ENCODE assay signal across 8 mouse cellular contexts in genomic region chr11:113750571-113751483, GRCm38 (mm10). TPM values are rescaled to one million over a fixed set of nuclear protein-coding genes. Genes with fewer than 3 reads are reported as not detected.
A peak's percentile ranks its signal among the peaks of the same experiment; 100 is the strongest.
DNase-seq lines count a peak whose midpoint lies in the region; ATAC-seq and TF ChIP-seq lines count a peak whose summit lies in the region.

No protein-coding gene starts in this region.

- peak overlapping the region; percentile 71 for H3K4me3 ChIP-seq in embryonic facial prominence, embryonic 14.5 days (ENCODE audit: low read depth, low read length)
- H3K4me3 ChIP-seq in midbrain, postnatal 0 days (ENCODE audit: low read depth, low read length): peak overlapping the region; percentile 89

- peak overlapping the region; percentile 94 for H3K4me2 ChIP-seq in embryonic facial prominence, embryonic 14.5 days (ENCODE audit: low read depth, low read length)
- H3K4me2 ChIP-seq in midbrain, postnatal 0 days (ENCODE audit: low read depth, low read length, poor library complexity, severe bottlenecking): peak overlapping the region; percentile 84

- H3K27me3 ChIP-seq in embryonic facial prominence, embryonic 14.5 days (replicated peaks; ENCODE audit: control insufficient read depth, insufficient read depth, low read length): no peaks in the 10 kb centered on the region
- H3K27me3 ChIP-seq in midbrain, postnatal 0 days (ENCODE audit: insufficient read depth, low read length): no peaks in the 10 kb centered on the region

- peak; percentile 62 for TF ChIP-seq CTCF in midbrain, postnatal 0 days (IDR thresholded peaks at IDR 0.05)

- peak; percentile 56 for ATAC-seq in embryonic facial prominence, embryonic 14.5 days (ENCODE audit: low read depth)
- peak; percentile 63 for ATAC-seq in midbrain, postnatal 0 days (ENCODE audit: low FRiP score)

- under 1% methylated on average over 54 of the region's 67 CpGs for WGBS in embryonic facial prominence, embryonic 14.5 days
- WGBS in midbrain, postnatal 0 days: under 1% methylated on average over 59 of the region's 67 CpGs

- peak overlapping the region; percentile 99 for H3K27ac ChIP-seq in embryonic facial prominence, embryonic 14.5 days (replicated peaks; ENCODE audit: low read depth, low read length)
- H3K27ac ChIP-seq in midbrain, postnatal 0 days (ENCODE audit: low read depth, low read length): peak overlapping the region; percentile 94

- peaks cover 9% of the 10 kb centered on the region; the same call in 1 of the 2 replicates for H3K36me3 ChIP-seq in embryonic facial prominence, embryonic 14.5 days (ENCODE audit: control insufficient read depth, insufficient read depth, low read length)
- no peaks in the 10 kb centered on the region for H3K36me3 ChIP-seq in midbrain, postnatal 0 days (ENCODE audit: insufficient read depth, low read length)

- H3K9ac ChIP-seq in embryonic facial prominence, embryonic 14.5 days (ENCODE audit: low read depth, low read length): peak overlapping the region; percentile 91
- peak overlapping the region; percentile 93 for H3K9ac ChIP-seq in midbrain, postnatal 0 days (replicated peaks; ENCODE audit: low read length, poor library complexity, severe bottlenecking)

- peak; percentile 73 for DNase-seq in CD4-positive helper T cell, adult 2 months (ENCODE audit: low read depth, low spot score)
- DNase-seq in adrenal gland, postnatal 4 days (ENCODE audit: low spot score in 2 of 2): peak; percentile 39 to 58
- peak; percentile 93 for DNase-seq in embryonic facial prominence, embryonic 14.5 days (ENCODE audit: low spot score)
- peak; percentile 70 to 76 for DNase-seq in heart, adult 9 months (ENCODE audit: low spot score in 2 of 2)
- peak; percentile 83 for DNase-seq in kidney, adult 9 months
- peak; percentile 88 for DNase-seq in liver
- peak; percentile 73 for DNase-seq in midbrain, postnatal 0 days (ENCODE audit: low spot score)
- peak; percentile 60 to 70 for DNase-seq in spleen, postnatal 36 days (ENCODE audit: low spot score in 2 of 2)

- no peaks in the 10 kb centered on the region for H3K9me3 ChIP-seq in embryonic facial prominence, embryonic 14.5 days (ENCODE audit: control insufficient read depth, low read length)
- no peaks in the 10 kb centered on the region for H3K9me3 ChIP-seq in midbrain, postnatal 0 days (ENCODE audit: low read length)

- peaks cover 29% of the 10 kb centered on the region for H3K4me1 ChIP-seq in embryonic facial prominence, embryonic 14.5 days (ENCODE audit: control insufficient read depth, insufficient read depth, low read length)
- H3K4me1 ChIP-seq in midbrain, postnatal 0 days (ENCODE audit: insufficient read depth, low read length): peaks cover 12% of the 10 kb centered on the region

RNA-seq across cellular contexts. Expression of gene Cdc42ep4, which starts 0.9 kb away (rescaled TPM):
- total RNA-seq in adrenal gland, postnatal 4 days (2021): 10 to 100 TPM; 86.9 to 95.5 TPM
- polyA plus RNA-seq in embryonic facial prominence, embryonic 14.5 days (2014; fragmentation: Nextera tagmentation; extraction: Ambion mirVana): 39.3 and 51.0 TPM in 2 replicates
- total RNA-seq in midbrain, postnatal 0 days (2014; rRNA removed): 88.0 and 89.5 TPM in 2 replicates
- polyA plus RNA-seq in midbrain, postnatal 0 days (2015; fragmentation: Nextera tagmentation; extraction: Ambion mirVana): 60.3 and 63.2 TPM in 2 replicates

RNA-seq across cellular contexts. Expression of gene Cpsf4l, which starts 41.0 kb away (rescaled TPM):
- under 1 TPM; 0.62 to 0.68 TPM for total RNA-seq in adrenal gland, postnatal 4 days (2021)
- polyA plus RNA-seq in embryonic facial prominence, embryonic 14.5 days (2014; fragmentation: Nextera tagmentation; extraction: Ambion mirVana): 1.2 and 2.1 TPM in 2 replicates
- total RNA-seq in midbrain, postnatal 0 days (2014; rRNA removed): 0.22 TPM in 1 of 2 replicates, not detected in the other
- 0.20 TPM in 2 replicates for polyA plus RNA-seq in midbrain, postnatal 0 days (2015; fragmentation: Nextera tagmentation; extraction: Ambion mirVana)

Comparison
In these comparisons a context has a peak if more than half of its experiments do, and no peak if none do; other contexts are left out.
1. Peak in every context shown above with its lines: DNase-seq, ATAC-seq, H3K4me3 ChIP-seq and H3K27ac ChIP-seq.